Mouse (Mus musculus): Measurements from ENCODE around the gene Nck2. TPM values are rescaled to one million over a fixed set of nuclear protein-coding genes. Genes with fewer than 3 reads are reported as not detected.
"Not testable (repeated sequence)": the region's sequence is repeated elsewhere in the genome, so short reads cannot be mapped to it uniquely, and the experiment has no call there.

Gene Nck2
- polyA plus RNA-seq, 1 experiment from 2014 or later, result 37.9 TPM

DNA sequence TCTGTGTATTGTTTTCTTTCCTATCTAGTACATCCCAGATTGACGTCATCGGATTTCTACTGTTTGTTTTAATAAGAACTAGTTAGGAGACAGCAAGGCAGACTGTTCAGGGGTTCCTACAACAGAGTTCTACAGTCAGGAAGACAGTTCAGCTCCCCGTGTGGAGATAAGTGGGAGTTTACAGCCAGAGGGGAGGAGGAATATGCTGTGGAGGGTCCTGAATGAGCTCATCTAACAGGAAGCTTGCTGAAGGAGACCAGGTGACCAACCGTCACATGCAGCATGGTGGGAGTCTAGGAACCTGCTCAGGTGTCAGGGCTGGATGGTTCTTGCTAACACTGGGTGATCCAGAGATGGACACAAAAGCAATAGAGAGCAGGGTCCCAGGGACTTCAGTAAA lies 87.9 kb downstream of the Nck2 start:
- Histone ChIP-seq H3K9me3 (ENCODE audit: control insufficient read depth, low read length) (no peaks in the 10 kb centered on the region), H3K4me2 (replicated peaks) (no peak overlapping the region), H3K27ac (no peak overlapping the region), H3K4me1 (replicated peaks; ENCODE audit: control insufficient read depth, insufficient read depth, low read length) (peaks cover 16% of the 10 kb centered on the region), H3K4me3 (replicated peaks; ENCODE audit: low read length) (no peak overlapping the region), H3K27me3 (ENCODE audit: control insufficient read depth, insufficient read depth, low read length) (no peaks in the 10 kb centered on the region), H3K9ac (no peak overlapping the region), H3K36me3 (replicated peaks; ENCODE audit: control insufficient read depth, insufficient read depth) (peaks cover 16% of the 10 kb centered on the region)
- WGBS, result 82% methylated on average over 4 of the region's 4 CpGs
- DNase-seq (ENCODE audit: low spot score) (no peak), ATAC-seq (ENCODE audit: low FRiP score) (no peak)

DNA sequence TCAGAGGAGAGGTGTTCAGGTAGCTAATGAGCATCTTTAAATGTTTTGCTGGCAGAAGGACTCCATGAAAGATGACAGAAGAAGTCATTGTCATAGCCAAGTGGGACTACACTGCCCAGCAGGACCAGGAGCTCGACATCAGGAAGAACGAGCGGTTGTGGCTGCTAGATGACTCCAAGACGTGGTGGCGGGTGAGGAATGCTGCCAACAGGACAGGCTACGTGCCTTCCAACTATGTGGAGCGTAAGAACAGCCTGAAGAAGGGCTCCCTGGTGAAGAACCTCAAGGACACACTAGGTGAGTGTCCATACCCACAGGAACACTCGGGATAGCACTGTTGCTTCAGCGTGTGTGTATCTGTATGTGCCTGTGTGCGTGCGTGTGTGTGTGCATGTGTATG lies 89.1 kb downstream of the Nck2 start:
- not testable (repeated sequence) for DNase-seq (ENCODE audit: low spot score); H3K4me2 ChIP-seq (replicated peaks); H3K9ac ChIP-seq; H3K27ac ChIP-seq; H3K27me3 ChIP-seq (ENCODE audit: control insufficient read depth, insufficient read depth, low read length); H3K4me3 ChIP-seq (replicated peaks; ENCODE audit: low read length); H3K9me3 ChIP-seq (ENCODE audit: control insufficient read depth, low read length); ATAC-seq (ENCODE audit: low FRiP score)
- WGBS, result 88% methylated on average over 11 of the region's 11 CpGs
- peaks cover 16% of the 10 kb centered on the region for H3K4me1 ChIP-seq (replicated peaks; ENCODE audit: control insufficient read depth, insufficient read depth, low read length)
- peaks cover 16% of the 10 kb centered on the region for H3K36me3 ChIP-seq (replicated peaks; ENCODE audit: control insufficient read depth, insufficient read depth)

DNA sequence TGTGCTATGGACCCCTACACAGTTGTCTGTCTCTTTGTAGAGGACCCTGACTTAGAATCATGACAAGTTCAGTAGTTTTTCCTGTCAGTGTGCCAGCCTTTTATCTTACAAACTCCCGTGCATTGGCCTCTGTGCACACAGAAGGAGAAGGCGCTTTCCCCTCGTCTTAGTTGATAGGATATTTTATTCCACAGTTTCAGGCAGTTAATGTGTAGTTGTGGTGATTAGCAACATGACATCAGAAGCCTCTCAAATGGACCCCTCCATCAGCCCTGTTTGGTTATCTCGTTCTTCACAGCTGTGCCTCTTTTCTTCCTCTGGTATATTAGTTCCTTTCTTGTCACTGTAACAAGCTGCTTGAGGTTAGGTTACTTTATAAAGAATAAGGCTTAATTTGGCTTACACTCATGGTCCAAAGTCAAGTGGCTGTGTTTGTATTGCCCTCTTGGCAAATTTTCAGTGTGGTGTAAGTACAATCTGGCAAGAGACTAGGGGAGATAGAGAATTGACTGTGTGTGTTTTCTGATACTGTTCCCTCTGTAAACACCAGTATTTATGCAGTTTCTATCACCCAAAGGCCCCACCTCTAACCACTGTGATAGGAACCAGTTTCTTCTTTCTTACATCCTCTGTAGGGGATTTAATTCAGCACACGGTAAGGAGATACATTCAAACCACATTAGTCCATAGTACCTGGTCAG lies 89.8 kb downstream of the Nck2 start:
- 89% methylated on average over 5 of the region's 5 CpGs for WGBS
- Histone ChIP-seq H3K4me2 (replicated peaks) (no peak overlapping the region), H3K4me1 (replicated peaks; ENCODE audit: control insufficient read depth, insufficient read depth, low read length) (peaks cover 16% of the 10 kb centered on the region), H3K4me3 (replicated peaks; ENCODE audit: low read length) (no peak overlapping the region), H3K36me3 (replicated peaks; ENCODE audit: control insufficient read depth, insufficient read depth) (peaks cover 16% of the 10 kb centered on the region), H3K9me3 (ENCODE audit: control insufficient read depth, low read length) (no peaks in the 10 kb centered on the region), H3K9ac (no peak overlapping the region), H3K27ac (no peak overlapping the region), H3K27me3 (ENCODE audit: control insufficient read depth, insufficient read depth, low read length) (no peaks in the 10 kb centered on the region)
- no peak for DNase-seq (ENCODE audit: low spot score)
- no peak for ATAC-seq (ENCODE audit: low FRiP score)

DNA sequence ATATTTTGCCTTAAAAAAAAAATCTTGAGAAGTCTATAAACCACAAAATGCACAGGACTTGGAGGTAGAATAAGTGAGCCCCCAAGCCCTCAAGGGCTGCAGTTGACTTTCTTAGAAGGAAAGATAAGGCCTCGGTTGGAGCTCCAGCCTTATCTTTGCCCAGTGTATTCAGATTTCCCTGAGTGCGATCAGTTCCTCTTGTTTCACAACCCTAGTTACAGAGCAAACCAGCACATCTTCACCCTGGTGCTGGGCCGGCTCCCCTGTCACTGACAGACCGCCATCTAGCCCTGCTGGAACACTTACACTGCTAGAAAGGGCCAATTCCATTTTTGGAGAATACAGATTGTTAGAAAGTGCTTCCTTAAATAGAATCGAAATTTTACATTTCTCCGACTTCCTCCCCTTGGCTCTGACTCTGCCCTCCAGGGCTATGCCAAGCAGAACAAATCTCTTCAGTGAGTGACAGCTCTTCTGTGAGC lies 91.2 kb downstream of the Nck2 start:
- peaks cover 8% of the 10 kb centered on the region for H3K4me1 ChIP-seq (replicated peaks; ENCODE audit: control insufficient read depth, insufficient read depth, low read length)
- H3K36me3 ChIP-seq (replicated peaks; ENCODE audit: control insufficient read depth, insufficient read depth), result peaks cover 16% of the 10 kb centered on the region
- H3K4me3 ChIP-seq (replicated peaks; ENCODE audit: low read length), result no peak overlapping the region
- no peak overlapping the region for H3K27ac ChIP-seq
- ATAC-seq (ENCODE audit: low FRiP score) (no peak), DNase-seq (ENCODE audit: low spot score) (no peak)
- H3K27me3 ChIP-seq (ENCODE audit: control insufficient read depth, insufficient read depth, low read length), result no peaks in the 10 kb centered on the region
- no peak overlapping the region for H3K9ac ChIP-seq
- WGBS, result 85% methylated on average over 6 of the region's 6 CpGs
- H3K4me2 ChIP-seq (replicated peaks), result no peak overlapping the region
- H3K9me3 ChIP-seq (ENCODE audit: control insufficient read depth, low read length), result no peaks in the 10 kb centered on the region

DNA sequence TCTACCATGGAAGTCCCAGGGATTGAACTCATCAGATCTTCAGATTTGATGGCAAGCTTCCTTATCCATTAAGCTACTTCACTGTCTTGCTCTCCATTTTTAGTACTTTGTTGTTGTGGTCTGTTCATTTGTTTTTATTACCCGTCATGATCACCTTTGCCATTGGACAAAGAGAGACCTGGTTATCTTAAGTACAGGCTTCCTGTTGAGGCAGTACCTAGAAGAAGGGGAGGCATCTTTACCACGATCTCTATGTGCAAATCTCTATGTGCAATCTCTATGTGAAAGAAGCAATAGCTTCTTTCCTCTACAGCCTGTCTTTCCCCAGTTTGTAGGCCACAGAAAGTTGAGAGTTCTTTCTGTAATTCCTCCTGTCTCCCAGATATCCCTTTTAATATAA lies 91.9 kb downstream of the Nck2 start:
- 97% methylated on average over 2 of the region's 2 CpGs for WGBS
- DNase-seq (ENCODE audit: low spot score), result no peak
- H3K9ac ChIP-seq, result no peak overlapping the region

DNA sequence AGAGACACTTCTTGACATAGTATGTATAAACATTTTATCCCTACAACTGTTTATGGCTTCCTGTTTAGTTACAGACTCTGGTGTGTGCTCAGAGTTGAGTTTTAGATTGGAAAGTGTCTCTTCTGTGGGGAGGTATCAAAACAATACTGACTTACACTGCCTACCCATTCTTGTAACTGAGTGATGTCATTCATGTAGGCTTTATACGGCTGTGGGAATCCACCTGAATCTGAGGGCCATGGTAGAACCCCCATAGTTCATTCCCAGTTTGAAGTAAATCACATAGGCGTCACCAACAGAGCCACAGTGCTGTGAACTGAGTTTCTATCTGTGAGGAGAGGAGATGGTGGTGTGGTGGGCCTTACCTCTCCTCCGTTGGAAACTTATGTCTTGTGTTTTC lies 92.6 kb downstream of the Nck2 start:
- Histone ChIP-seq H3K27me3 (ENCODE audit: control insufficient read depth, insufficient read depth, low read length) (no peaks in the 10 kb centered on the region), H3K4me2 (replicated peaks) (no peak overlapping the region), H3K9ac (no peak overlapping the region), H3K4me1 (replicated peaks; ENCODE audit: control insufficient read depth, insufficient read depth, low read length) (no peaks in the 10 kb centered on the region), H3K36me3 (replicated peaks; ENCODE audit: control insufficient read depth, insufficient read depth) (peaks cover 16% of the 10 kb centered on the region), H3K27ac (no peak overlapping the region), H3K9me3 (ENCODE audit: control insufficient read depth, low read length) (no peaks in the 10 kb centered on the region), H3K4me3 (replicated peaks; ENCODE audit: low read length) (no peak overlapping the region)
- WGBS, result 89% methylated on average over 3 of the region's 3 CpGs
- no peak for DNase-seq (ENCODE audit: low spot score)
- no peak for ATAC-seq (ENCODE audit: low FRiP score)

More for the DNA sequence above, 91.9 kb downstream of the Nck2 start:
- Histone ChIP-seq H3K4me2 (replicated peaks) (no peak overlapping the region), H3K36me3 (replicated peaks; ENCODE audit: control insufficient read depth, insufficient read depth) (peaks cover 16% of the 10 kb centered on the region), H3K4me3 (replicated peaks; ENCODE audit: low read length) (no peak overlapping the region), H3K4me1 (replicated peaks; ENCODE audit: control insufficient read depth, insufficient read depth, low read length) (peaks cover 2% of the 10 kb centered on the region; the same call in 1 of the 2 replicates), H3K27ac (no peak overlapping the region), H3K27me3 (ENCODE audit: control insufficient read depth, insufficient read depth, low read length) (no peaks in the 10 kb centered on the region), H3K9me3 (ENCODE audit: control insufficient read depth, low read length) (no peaks in the 10 kb centered on the region)
- no peak for ATAC-seq (ENCODE audit: low FRiP score)

DNA sequence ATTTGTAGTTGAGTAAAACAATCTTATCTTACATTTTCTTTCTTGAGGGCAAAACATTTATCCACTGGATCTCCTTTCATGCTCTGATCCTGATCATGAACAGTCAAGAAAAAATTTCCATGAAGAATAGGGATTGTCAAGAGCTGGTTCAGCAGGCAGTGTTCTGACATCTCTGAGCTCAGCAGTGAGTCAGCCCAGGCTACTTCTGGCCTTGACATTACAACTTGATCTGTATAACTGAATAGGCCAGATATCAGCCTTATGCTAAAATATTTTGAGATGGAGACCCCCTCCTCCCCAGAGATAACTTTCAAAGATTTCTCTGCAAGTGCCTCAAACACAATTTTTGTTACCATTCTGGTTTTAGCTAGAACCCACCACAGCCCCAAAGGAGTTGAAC lies 93.1 kb downstream of the Nck2 start:
- H3K9me3 ChIP-seq (ENCODE audit: control insufficient read depth, low read length), result no peaks in the 10 kb centered on the region
- H3K9ac ChIP-seq, result no peak overlapping the region
- ATAC-seq (ENCODE audit: low FRiP score), result no peak
- H3K4me2 ChIP-seq (replicated peaks), result no peak overlapping the region
- no peaks in the 10 kb centered on the region for H3K27me3 ChIP-seq (ENCODE audit: control insufficient read depth, insufficient read depth, low read length)
- H3K27ac ChIP-seq, result no peak overlapping the region
- H3K4me1 ChIP-seq (replicated peaks; ENCODE audit: control insufficient read depth, insufficient read depth, low read length), result no peaks in the 10 kb centered on the region
- H3K36me3 ChIP-seq (replicated peaks; ENCODE audit: control insufficient read depth, insufficient read depth), result peaks cover 16% of the 10 kb centered on the region
- no peak for DNase-seq (ENCODE audit: low spot score)
- no peak overlapping the region for H3K4me3 ChIP-seq (replicated peaks; ENCODE audit: low read length)

DNA sequence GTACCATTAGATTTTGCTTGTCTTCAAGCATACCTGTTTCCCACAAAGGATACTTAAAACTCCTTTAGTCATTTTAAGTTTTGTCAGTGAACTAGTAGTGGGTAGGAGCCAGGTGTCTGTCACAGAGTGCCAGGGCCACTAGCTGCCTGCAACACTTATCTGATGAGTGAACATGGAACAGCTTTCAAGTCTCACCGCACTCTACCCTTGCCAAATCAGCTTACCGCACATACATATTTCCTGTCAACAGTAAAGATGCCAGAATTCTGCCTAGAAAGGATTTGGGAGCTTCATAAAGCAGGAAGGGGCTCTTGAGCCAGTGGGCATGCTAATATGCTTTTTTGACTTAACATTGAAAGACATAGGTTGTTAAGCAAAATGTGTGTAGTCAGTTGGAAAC lies 94.3 kb downstream of the Nck2 start:
- DNase-seq (ENCODE audit: low spot score) (no peak), ATAC-seq (ENCODE audit: low FRiP score) (no peak)
- no peak overlapping the region for H3K27ac ChIP-seq
- H3K4me1 ChIP-seq (replicated peaks; ENCODE audit: control insufficient read depth, insufficient read depth, low read length), result no peaks in the 10 kb centered on the region
- WGBS, result 98% methylated on average over 2 of the region's 2 CpGs
- peaks cover 14% of the 10 kb centered on the region for H3K36me3 ChIP-seq (replicated peaks; ENCODE audit: control insufficient read depth, insufficient read depth)
- no peak overlapping the region for H3K9ac ChIP-seq
- no peak overlapping the region for H3K4me2 ChIP-seq (replicated peaks)
- H3K4me3 ChIP-seq (replicated peaks; ENCODE audit: low read length), result no peak overlapping the region
- H3K9me3 ChIP-seq (ENCODE audit: control insufficient read depth, low read length), result no peaks in the 10 kb centered on the region
- no peaks in the 10 kb centered on the region for H3K27me3 ChIP-seq (ENCODE audit: control insufficient read depth, insufficient read depth, low read length)

DNA sequence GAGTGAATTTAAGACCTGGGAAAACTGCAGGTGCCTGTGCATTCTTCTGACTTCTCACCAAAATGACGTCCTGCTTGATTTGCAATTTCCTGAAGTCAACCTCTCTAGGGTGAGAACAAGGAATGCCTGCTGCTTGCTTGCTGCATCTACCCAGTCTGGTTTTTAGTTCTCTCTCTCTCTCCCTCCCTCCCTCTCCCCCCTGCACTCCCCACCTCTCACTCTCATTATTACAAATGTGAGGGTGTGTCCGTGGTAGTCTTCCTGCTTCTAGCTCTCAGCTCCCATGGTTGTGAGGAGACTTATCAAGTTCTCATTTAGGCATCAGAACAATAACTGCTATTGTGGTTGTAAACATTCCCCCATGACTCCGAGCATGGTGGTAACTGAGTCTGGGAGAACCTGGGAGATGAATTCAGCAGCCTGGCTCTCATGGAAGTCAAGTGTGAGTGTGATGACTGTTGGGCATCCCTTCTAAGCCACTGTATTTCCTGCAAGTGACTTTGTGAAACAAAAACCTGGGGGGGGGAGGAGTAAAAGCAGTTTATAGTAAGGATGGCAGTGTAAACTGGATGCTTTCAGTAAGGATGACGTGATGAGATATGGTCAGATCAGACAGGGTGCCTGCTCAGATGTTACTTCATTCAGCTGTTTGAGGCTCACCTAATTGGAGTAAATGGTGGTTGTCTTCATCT lies 95.5 kb downstream of the Nck2 start:
- Histone ChIP-seq H3K4me3 (replicated peaks; ENCODE audit: low read length) (no peak overlapping the region), H3K9ac (no peak overlapping the region), H3K4me1 (replicated peaks; ENCODE audit: control insufficient read depth, insufficient read depth, low read length) (no peaks in the 10 kb centered on the region), H3K36me3 (replicated peaks; ENCODE audit: control insufficient read depth, insufficient read depth) (peaks cover 3% of the 10 kb centered on the region), H3K27me3 (ENCODE audit: control insufficient read depth, insufficient read depth, low read length) (no peaks in the 10 kb centered on the region), H3K27ac (no peak overlapping the region), H3K9me3 (ENCODE audit: control insufficient read depth, low read length) (no peaks in the 10 kb centered on the region), H3K4me2 (replicated peaks) (no peak overlapping the region)
- 70% methylated on average over 4 of the region's 4 CpGs for WGBS
- ATAC-seq (ENCODE audit: low FRiP score) (no peak), DNase-seq (ENCODE audit: low spot score) (no peak)

All from hindbrain, embryonic 14.5 days (tissue).